In the genomic region with DNA sequence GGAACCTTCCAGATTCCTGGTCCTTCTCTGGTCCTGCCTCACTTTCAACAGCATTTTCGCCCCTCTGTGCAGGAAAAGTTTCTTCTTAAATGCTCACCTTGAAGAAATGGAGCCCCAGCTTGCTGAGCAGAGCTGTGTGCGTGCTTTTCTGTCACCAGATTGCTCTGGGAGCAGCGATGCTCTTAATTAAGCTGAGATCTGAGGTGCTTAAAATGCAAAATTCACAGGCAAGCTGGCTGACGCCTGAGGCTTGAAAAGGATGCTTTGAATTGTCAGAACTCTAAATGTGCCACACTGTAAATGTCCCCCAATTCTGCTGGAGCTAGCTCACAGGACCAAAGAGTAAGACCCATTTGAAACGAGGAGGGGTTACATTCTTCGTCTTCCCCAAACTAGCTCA, we compare ENCODE assay signal across 22 mouse cellular contexts.
A peak's percentile ranks its signal among the peaks of the same experiment; 100 is the strongest.
DNase-seq lines count a peak whose midpoint lies in the region; ATAC-seq and TF ChIP-seq lines count a peak whose summit lies in the region.
"Had no signal": no experiment of that assay in that cellular context is flagged by ENCODE, and none has a peak within 500 bp of the region (broad histone marks: within the 10 kb centered on the region; RNA-seq: fewer than 3 reads in every experiment).

No protein-coding gene starts in this region.

- H3K9me3 ChIP-seq in forebrain, postnatal 0 days (ENCODE audit: low read length): no peaks in the 10 kb centered on the region
- no peaks in the 10 kb centered on the region for H3K9me3 ChIP-seq in forebrain, embryonic 11.5 days (ENCODE audit: control insufficient read depth, low read length)
- H3K9me3 ChIP-seq in midbrain, embryonic 14.5 days (ENCODE audit: control insufficient read depth, low read length): no peaks in the 10 kb centered on the region
- no peaks in the 10 kb centered on the region for H3K9me3 ChIP-seq in midbrain, embryonic 16.5 days (replicated peaks; ENCODE audit: control insufficient read depth, low read length, poor library complexity, severe bottlenecking)
- H3K9me3 ChIP-seq: embryonic facial prominence, embryonic 12.5 days; heart, embryonic 10.5 days; limb, embryonic 10.5 days; midbrain, embryonic 12.5 days; neural tube, embryonic 15.5 days had no signal

- DNase-seq in forebrain, postnatal 0 days: peak; percentile 56
- no peak for DNase-seq in forebrain, embryonic 11.5 days (ENCODE audit: low spot score)
- peak; percentile 48 for DNase-seq in midbrain, embryonic 14.5 days
- peak; percentile 15 to 38 for DNase-seq in frontal cortex, postnatal 36 days (ENCODE audit: low spot score in 2 of 2)
- no peak for DNase-seq in cerebellum, adult 9-10 months
- DNase-seq: adrenal gland, postnatal 14 days; cerebellum, adult 8-10 months; gastrocnemius, adult 2 months; kidney, adult 2 months; kidney, postnatal 25 days; liver, postnatal 0 days; lung, postnatal 10 days; thymus, postnatal 25 days had no signal

- 51% methylated on average over 6 of the region's 6 CpGs for WGBS in forebrain, postnatal 0 days
- 75% methylated on average over 6 of the region's 6 CpGs for WGBS in forebrain, embryonic 11.5 days
- WGBS in midbrain, embryonic 14.5 days: 68% methylated on average over 6 of the region's 6 CpGs
- 53% methylated on average over 6 of the region's 6 CpGs for WGBS in midbrain, embryonic 16.5 days

- H3K4me1 ChIP-seq in forebrain, postnatal 0 days (ENCODE audit: insufficient read depth): no peaks in the 10 kb centered on the region
- no peaks in the 10 kb centered on the region for H3K4me1 ChIP-seq in forebrain, embryonic 11.5 days (replicated peaks; ENCODE audit: control insufficient read depth, insufficient read depth, low read length)
- H3K4me1 ChIP-seq in midbrain, embryonic 14.5 days (ENCODE audit: control insufficient read depth, insufficient read depth, low read length): no peaks in the 10 kb centered on the region
- no peaks in the 10 kb centered on the region for H3K4me1 ChIP-seq in midbrain, embryonic 16.5 days (ENCODE audit: control insufficient read depth, insufficient read depth, low read length)
- H3K4me1 ChIP-seq: embryonic facial prominence, embryonic 12.5 days; heart, embryonic 10.5 days; limb, embryonic 10.5 days; midbrain, embryonic 12.5 days had no signal

- H3K27me3 ChIP-seq in forebrain, postnatal 0 days (ENCODE audit: insufficient read depth, low read length): no peaks in the 10 kb centered on the region
- H3K27me3 ChIP-seq in forebrain, embryonic 11.5 days (ENCODE audit: control insufficient read depth, insufficient read depth, low read length): no peaks in the 10 kb centered on the region
- H3K27me3 ChIP-seq in midbrain, embryonic 14.5 days (ENCODE audit: control insufficient read depth, insufficient read depth, low read length): no peaks in the 10 kb centered on the region
- H3K27me3 ChIP-seq in midbrain, embryonic 16.5 days (ENCODE audit: control insufficient read depth, insufficient read depth, low read depth, low read length): no peaks in the 10 kb centered on the region
- H3K27me3 ChIP-seq: embryonic facial prominence, embryonic 12.5 days; midbrain, embryonic 12.5 days; neural tube, embryonic 15.5 days had no signal

- H3K4me2 ChIP-seq in forebrain, postnatal 0 days (ENCODE audit: low read depth): no peak overlapping the region
- H3K4me2 ChIP-seq in forebrain, embryonic 11.5 days (ENCODE audit: low read depth, low read length, severe bottlenecking): no peak overlapping the region
- H3K4me2 ChIP-seq in midbrain, embryonic 14.5 days (ENCODE audit: low read length): no peak overlapping the region
- H3K4me2 ChIP-seq in midbrain, embryonic 16.5 days (ENCODE audit: low read length): no peak overlapping the region
- H3K4me2 ChIP-seq: embryonic facial prominence, embryonic 12.5 days; midbrain, embryonic 12.5 days; neural tube, embryonic 15.5 days had no signal

- TF ChIP-seq CTCF in forebrain, postnatal 0 days (IDR thresholded peaks at IDR 0.05; ENCODE audit: low read depth): no peak

- no peak overlapping the region for H3K27ac ChIP-seq in forebrain, postnatal 0 days (ENCODE audit: low read depth, low read length)
- H3K27ac ChIP-seq in forebrain, embryonic 11.5 days (ENCODE audit: low read depth, low read length): no peak overlapping the region
- no peak overlapping the region for H3K27ac ChIP-seq in midbrain, embryonic 14.5 days (replicated peaks; ENCODE audit: low read depth, low read length)
- H3K27ac ChIP-seq in midbrain, embryonic 16.5 days (ENCODE audit: low read length): no peak overlapping the region
- H3K27ac ChIP-seq: embryonic facial prominence, embryonic 12.5 days; gastrocnemius, adult 2 months; heart, embryonic 10.5 days; limb, embryonic 10.5 days; midbrain, embryonic 12.5 days; neural tube, embryonic 15.5 days had no signal

- H3K36me3 ChIP-seq in forebrain, postnatal 0 days (ENCODE audit: insufficient read depth): no peaks in the 10 kb centered on the region
- H3K36me3 ChIP-seq in forebrain, embryonic 11.5 days (ENCODE audit: control insufficient read depth, insufficient read depth, low read length): no peaks in the 10 kb centered on the region
- H3K36me3 ChIP-seq in midbrain, embryonic 14.5 days (ENCODE audit: control insufficient read depth, insufficient read depth, low read length): no peaks in the 10 kb centered on the region
- no peaks in the 10 kb centered on the region for H3K36me3 ChIP-seq in midbrain, embryonic 16.5 days (ENCODE audit: control insufficient read depth, insufficient read depth, low read length)
- H3K36me3 ChIP-seq: embryonic facial prominence, embryonic 12.5 days; G1E; heart, embryonic 10.5 days; limb, embryonic 10.5 days; midbrain, embryonic 12.5 days; neural tube, embryonic 15.5 days had no signal

- no peak overlapping the region for H3K4me3 ChIP-seq in forebrain, postnatal 0 days (ENCODE audit: low read depth, low read length)
- no peak overlapping the region for H3K4me3 ChIP-seq in forebrain, embryonic 11.5 days (ENCODE audit: low read depth, low read length)
- no peak overlapping the region for H3K4me3 ChIP-seq in midbrain, embryonic 14.5 days (replicated peaks; ENCODE audit: low read depth, low read length)
- H3K4me3 ChIP-seq in midbrain, embryonic 16.5 days (ENCODE audit: low read depth, low read length): no peak overlapping the region
- H3K4me3 ChIP-seq: embryonic facial prominence, embryonic 12.5 days; erythroblast, embryonic 14.5 days; gastrocnemius, adult 2 months; heart, embryonic 10.5 days; limb, embryonic 10.5 days; midbrain, embryonic 12.5 days; neural tube, embryonic 15.5 days had no signal

- ATAC-seq in forebrain, postnatal 0 days: peak; percentile 61
- no peak for ATAC-seq in forebrain, embryonic 11.5 days (replicated peaks; ENCODE audit: low FRiP score)
- ATAC-seq in midbrain, embryonic 14.5 days (ENCODE audit: low FRiP score, low TSS enrichment): no peak
- ATAC-seq in midbrain, embryonic 16.5 days: no peak
- no peak for ATAC-seq in inflammation-experienced regulatory T-cells, adult 6 months
- ATAC-seq: liver, postnatal 0 days had no signal

- H3K9ac ChIP-seq in forebrain, postnatal 0 days: no peak overlapping the region
- no peak overlapping the region for H3K9ac ChIP-seq in forebrain, embryonic 11.5 days (ENCODE audit: low read length)
- H3K9ac ChIP-seq in midbrain, embryonic 14.5 days (replicated peaks; ENCODE audit: low read length): no peak overlapping the region
- no peak overlapping the region for H3K9ac ChIP-seq in midbrain, embryonic 16.5 days (ENCODE audit: low read depth, low read length)
- H3K9ac ChIP-seq: embryonic facial prominence, embryonic 12.5 days; liver, postnatal 0 days; midbrain, embryonic 12.5 days; neural tube, embryonic 15.5 days had no signal

Comparison
In these comparisons a context has a peak if more than half of its experiments do, and no peak if none do; other contexts are left out.
1. DNase-seq: peak in forebrain, postnatal 0 days (single experiment), midbrain, embryonic 14.5 days (single experiment) and frontal cortex, postnatal 36 days (2 of 2); none in forebrain, embryonic 11.5 days (single experiment) and cerebellum, adult 9-10 months (single experiment).